Mouse (Mus musculus) ES-Bruce4 (cell line): ENCODE data around the gene AL607142.1.

Experiments used
- CTCF ChIP-seq: IDR thresholded peaks from one replicate; pipeline ENCODE4 v1.8.1; 2011; ENCODE audit warnings: low read depth, low read length
- EP300 ChIP-seq: IDR thresholded peaks from 2 replicates; pipeline ENCODE4 v1.6.1; 2011; ENCODE audit warnings: low read depth, low read length; ENCODE audit not compliant: insufficient read depth
- POLR2A ChIP-seq: IDR thresholded peaks from one replicate; pipeline ENCODE4 v1.8.1; 2011; ENCODE audit warnings: low read length; ENCODE audit not compliant: insufficient read depth

- no peak for TF ChIP-seq CTCF
- TF ChIP-seq POLR2A: no peak
- TF ChIP-seq EP300: no peak
These were observed 59.9 kb downstream of the AL607142.1 start for GRCm38 (mm10) chr4:120124656-120125055.
